Mouse (Mus musculus) stomach, postnatal 0 days (tissue): ENCODE results near the gene Sh2b2. TPM values are rescaled to one million over a fixed set of nuclear protein-coding genes. Genes with fewer than 3 reads are reported as not detected.

Experiments used
- ATAC-seq: fragments of 200-750 bp; cut with Nextera tagmentation; 2 replicates; pipeline ENCODE4 v1.8.0; 2017; ENCODE audit not compliant: low FRiP score, low TSS enrichment
- DNase-seq: peaks from one replicate; pipeline ENCODE4 v3.0.0-alpha.2; 2016; ENCODE audit warnings: low spot score
- H3K27ac ChIP-seq: fragments of 300-500 bp; sonication (generic); replicated peaks from 2 replicates; pipeline ENCODE4 v1.5.1; 2014; ENCODE audit warnings: mild to moderate bottlenecking, control low read depth
- H3K27me3 ChIP-seq: fragments of 300-500 bp; sonication (generic); 2 replicates; pipeline ENCODE4 v1.6.1; 2014; ENCODE audit warnings: low read length; ENCODE audit not compliant: control insufficient read depth, insufficient read depth
- H3K36me3 ChIP-seq: fragments of 300-500 bp; sonication (generic); 2 replicates; pipeline ENCODE4 v1.6.1; 2014; ENCODE audit warnings: low read length, mixed read lengths; ENCODE audit not compliant: control insufficient read depth, insufficient read depth
- H3K4me1 ChIP-seq: fragments of 300-500 bp; sonication (generic); replicated peaks from 2 replicates; pipeline ENCODE4 v1.6.1; 2014; ENCODE audit warnings: antibody characterized with exemption; ENCODE audit not compliant: control insufficient read depth, insufficient read depth
- H3K4me2 ChIP-seq: fragments of 300-500 bp; sonication (generic); replicated peaks from 2 replicates; pipeline ENCODE4 v1.6.1; 2014; ENCODE audit warnings: low read depth, mild to moderate bottlenecking, control low read depth, moderate library complexity
- H3K4me3 ChIP-seq: fragments of 300-500 bp; sonication (generic); 2 replicates; pipeline ENCODE4 v1.5.1; 2014; ENCODE audit warnings: low read depth, low read length, control low read depth
- H3K9ac ChIP-seq: fragments of 300-500 bp; sonication (generic); 2 replicates; pipeline ENCODE4 v1.6.1; 2014; ENCODE audit warnings: mild to moderate bottlenecking, low read length, control low read depth, mixed read lengths
- H3K9me3 ChIP-seq: fragments of 300-500 bp; sonication (generic); 2 replicates; pipeline ENCODE4 v1.6.1; 2016; ENCODE audit warnings: low read length; ENCODE audit not compliant: control insufficient read depth
- CTCF ChIP-seq: IDR thresholded peaks from 2 replicates; pipeline ENCODE4 v1.5.1; 2016; ENCODE audit warnings: antibody characterized with exemption, low read depth, mild to moderate bottlenecking, moderate library complexity
- EP300 ChIP-seq: optimal IDR thresholded peaks from 2 replicates; pipeline ENCODE3; 2016; ENCODE audit warnings: antibody characterized with exemption
- WGBS: fragments of 180-500 bp; shearing (Covaris S2); extraction: QIAGEN DNeasy Blood & Tissue Kit; methylation state at CpG from one replicate; pipeline ENCODE4 v1.1.7; 2014; 5-methylcytosine and 5-hydroxymethylcytosine counted together
- polyA plus RNA-seq: library from polyadenylated mRNA; unstranded; fragments of >200 nt; fragmentation: Nextera tagmentation; extraction: Ambion mirVana; gene quantifications from 2 replicates; pipeline ENCODE4 v1.2.1, GENCODE M21; 2015

Sh2b2 gene
- 0.92 and 1.1 TPM in 2 replicates for polyA plus RNA-seq

GRCm38 (mm10) chr5:136246452-136246838, at the start of gene Sh2b2:
TSS of gene Sh2b2 (minus strand) at chr5:136246556.
- peak within 1 kb of the TSS; percentile 53; the same call in 1 of the 2 replicates for H3K9ac ChIP-seq
- peak within 1 kb of the TSS; percentile 95 for H3K4me2 ChIP-seq
- 0 out of 2 replicates have a peak within 1 kb of the TSS, but pooled peaks have one; percentile 67 for H3K27ac ChIP-seq
- ATAC-seq (no peak), DNase-seq (no peak)
- no peak for TF ChIP-seq CTCF
- no peak for TF ChIP-seq EP300
- no peaks in the 10 kb centered on the region for H3K9me3 ChIP-seq
- 0 out of 2 replicates have a peak, but pooled peaks cover 5% of the 10 kb centered on the region for H3K4me1 ChIP-seq
- H3K27me3 ChIP-seq, result no peaks in the 10 kb centered on the region
- H3K36me3 ChIP-seq, result no peaks in the 10 kb centered on the region
- WGBS, result 93% methylated on average over 2 of the region's 2 CpGs
- H3K4me3 ChIP-seq, result peak within 1 kb of the TSS; percentile 65

- Histone ChIP-seq H3K27ac (no peak overlapping the region), H3K27me3 (no peaks in the 10 kb centered on the region), H3K9ac (no peak overlapping the region), H3K4me1 (no peaks in the 10 kb centered on the region), H3K4me2 (no peak overlapping the region), H3K9me3 (no peaks in the 10 kb centered on the region), H3K4me3 (no peak overlapping the region), H3K36me3 (no peaks in the 10 kb centered on the region)
- 78% methylated on average over 4 of the region's 4 CpGs for WGBS
- ATAC-seq (no peak), DNase-seq (no peak)
- TF ChIP-seq CTCF (no peak), EP300 (no peak)
Observed at GRCm38 (mm10) chr5:136292971-136293418, 46.6 kb upstream of the Sh2b2 start.

- H3K9me3 ChIP-seq, result no peaks in the 10 kb centered on the region
- no peaks in the 10 kb centered on the region for H3K4me1 ChIP-seq
- H3K36me3 ChIP-seq, result no peaks in the 10 kb centered on the region
- no peak overlapping the region for H3K27ac ChIP-seq
- H3K4me2 ChIP-seq, result no peak overlapping the region
- DNase-seq (no peak), ATAC-seq (no peak)
- WGBS, result 79% methylated on average over 2 of the region's 2 CpGs
- H3K27me3 ChIP-seq, result no peaks in the 10 kb centered on the region
- no peak overlapping the region for H3K9ac ChIP-seq
- H3K4me3 ChIP-seq, result no peak overlapping the region
- TF ChIP-seq EP300, result no peak
- TF ChIP-seq CTCF, result no peak
Observed at GRCm38 (mm10) chr5:136292361-136292760, 46.0 kb upstream of the Sh2b2 start.

- 75% methylated on average over 2 of the region's 2 CpGs for WGBS
Observed at GRCm38 (mm10) chr5:136291562-136291961, 45.2 kb upstream of the Sh2b2 start.

GRCm38 (mm10) chr5:136289776-136290175, 43.4 kb upstream of the Sh2b2 start:
- ATAC-seq (no peak), DNase-seq (no peak)
- H3K27me3 ChIP-seq, result no peaks in the 10 kb centered on the region
- H3K36me3 ChIP-seq, result peaks cover 11% of the 10 kb centered on the region
- no peak overlapping the region for H3K27ac ChIP-seq
- H3K9ac ChIP-seq, result no peak overlapping the region
- no peaks in the 10 kb centered on the region for H3K9me3 ChIP-seq
- H3K4me1 ChIP-seq, result no peaks in the 10 kb centered on the region
- H3K4me3 ChIP-seq, result no peak overlapping the region
- WGBS, result 56% methylated on average over 3 of the region's 3 CpGs
- TF ChIP-seq EP300 (no peak), CTCF (no peak)
- no peak overlapping the region for H3K4me2 ChIP-seq

More at GRCm38 (mm10) chr5:136291562-136291961, 45.2 kb upstream of the Sh2b2 start:
- no peak overlapping the region for H3K9ac ChIP-seq
- no peak for TF ChIP-seq CTCF
- TF ChIP-seq EP300, result no peak
- no peak overlapping the region for H3K4me2 ChIP-seq
- DNase-seq (no peak), ATAC-seq (no peak)
- no peaks in the 10 kb centered on the region for H3K4me1 ChIP-seq
- peaks cover 1% of the 10 kb centered on the region; the same call in 1 of the 2 replicates for H3K36me3 ChIP-seq
- no peaks in the 10 kb centered on the region for H3K27me3 ChIP-seq
- H3K4me3 ChIP-seq, result no peak overlapping the region
- no peaks in the 10 kb centered on the region for H3K9me3 ChIP-seq
- no peak overlapping the region for H3K27ac ChIP-seq

- H3K4me3 ChIP-seq, result no peak overlapping the region
- DNase-seq (peak; percentile 77), ATAC-seq (peak; percentile 97)
- no peak overlapping the region for H3K4me2 ChIP-seq
- H3K36me3 ChIP-seq, result peaks cover 14% of the 10 kb centered on the region
- no peak overlapping the region for H3K9ac ChIP-seq
- H3K27me3 ChIP-seq, result no peaks in the 10 kb centered on the region
- no peaks in the 10 kb centered on the region for H3K4me1 ChIP-seq
- H3K27ac ChIP-seq, result peak overlapping the region; percentile 56; the same call in 1 of the 2 replicates
- no peak for TF ChIP-seq EP300
- TF ChIP-seq CTCF, result no peak
- no peaks in the 10 kb centered on the region for H3K9me3 ChIP-seq
- 63% methylated on average over 6 of the region's 6 CpGs for WGBS
Observed at GRCm38 (mm10) chr5:136288351-136289081, 42.2 kb upstream of the Sh2b2 start.
